8 mouse cellular contexts compared by ENCODE assay signal in the genomic region with DNA sequence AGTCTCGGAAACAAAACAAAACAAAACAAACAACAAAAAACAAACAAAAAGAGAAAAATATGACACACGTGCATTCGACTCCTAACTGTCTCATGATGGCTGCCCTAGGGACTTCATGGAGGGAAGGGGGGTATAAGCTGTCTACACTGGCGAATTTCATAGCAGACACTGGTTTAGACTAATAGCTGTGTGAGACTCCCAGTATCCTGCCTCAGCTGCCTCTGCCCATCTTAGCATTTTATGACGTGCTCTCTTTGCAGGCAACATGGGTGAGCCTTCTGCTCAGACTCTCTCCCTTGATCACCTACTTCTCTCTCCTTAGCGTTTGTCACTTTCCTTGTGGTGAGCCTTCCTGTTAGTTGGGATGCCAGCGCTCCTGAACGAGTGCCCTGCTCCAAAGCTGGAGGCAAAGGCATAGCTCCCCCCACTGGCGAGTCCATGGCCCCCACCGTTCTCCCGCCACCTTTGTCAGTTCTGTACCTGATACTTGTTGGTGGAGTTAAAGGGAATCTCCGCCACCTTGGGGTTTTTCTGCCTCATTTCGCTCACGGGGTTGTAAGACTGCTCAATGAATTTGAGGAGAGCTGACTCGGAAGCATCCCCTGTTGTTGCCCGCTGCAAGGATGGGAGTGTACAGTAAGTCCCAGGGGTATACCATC. TPM values are rescaled to one million over a fixed set of nuclear protein-coding genes. Genes with fewer than 3 reads are reported as not detected.
A peak's percentile ranks its signal among the peaks of the same experiment; 100 is the strongest.
DNase-seq lines count a peak whose midpoint lies in the region; ATAC-seq lines count a peak whose summit lies in the region.
"Had no signal": no experiment of that assay in that cellular context is flagged by ENCODE, and none has a peak within 500 bp of the region (broad histone marks: within the 10 kb centered on the region; RNA-seq: fewer than 3 reads in every experiment).

No protein-coding gene starts in this region.

- ATAC-seq in megakaryocyte, adult 5-6 weeks (ENCODE audit: poor library complexity, severe bottlenecking): no peak
- no peak for ATAC-seq in forebrain, embryonic 14.5 days
- no peak for ATAC-seq in monocyte, adult 5-6 weeks (replicated peaks; ENCODE audit: insufficient number of reproducible peaks, low FRiP score, low TSS enrichment, poor library complexity, severe bottlenecking)

- no peaks in the 10 kb centered on the region for H3K36me3 ChIP-seq in megakaryocyte, embryonic 14.5 days (replicated peaks; ENCODE audit: low read length)
- H3K36me3 ChIP-seq in forebrain, embryonic 14.5 days (ENCODE audit: control insufficient read depth, insufficient read depth, low read length): no peaks in the 10 kb centered on the region
- no peaks in the 10 kb centered on the region for H3K36me3 ChIP-seq in splenic B cell, adult 2 months (ENCODE audit: control insufficient read depth, insufficient read depth, low read length, poor library complexity, severe bottlenecking)

- no peak overlapping the region for H3K27ac ChIP-seq in forebrain, embryonic 14.5 days (ENCODE audit: low read depth, low read length)

- peak overlapping the region; percentile 20; the same call in 1 of the 2 replicates for H3K4me2 ChIP-seq in forebrain, embryonic 14.5 days (ENCODE audit: low read length)

- WGBS in forebrain, embryonic 14.5 days: 31% methylated on average over 16 of the region's 16 CpGs

- peaks cover 60% of the 10 kb centered on the region for H3K4me1 ChIP-seq in megakaryocyte, embryonic 14.5 days
- H3K4me1 ChIP-seq in forebrain, embryonic 14.5 days (ENCODE audit: control insufficient read depth, insufficient read depth, low read length): peaks cover 12% of the 10 kb centered on the region; the same call in 1 of the 2 replicates

- peak overlapping the region; percentile 7 for H3K4me3 ChIP-seq in megakaryocyte, embryonic 14.5 days (replicated peaks)
- H3K4me3 ChIP-seq in forebrain, embryonic 14.5 days (ENCODE audit: low read depth, low read length): no peak overlapping the region

- peaks cover 6% of the 10 kb centered on the region for H3K27me3 ChIP-seq in megakaryocyte, embryonic 14.5 days (replicated peaks)
- H3K27me3 ChIP-seq in forebrain, embryonic 14.5 days (replicated peaks; ENCODE audit: control insufficient read depth, insufficient read depth, low read length): no peaks in the 10 kb centered on the region
- H3K27me3 ChIP-seq in splenic B cell, adult 2 months (ENCODE audit: control insufficient read depth, insufficient read depth, low read length, poor library complexity, severe bottlenecking): no peaks in the 10 kb centered on the region

- 0 out of 2 replicates have a peak, but pooled peaks cover 3% of the 10 kb centered on the region for H3K9me3 ChIP-seq in megakaryocyte, embryonic 14.5 days
- H3K9me3 ChIP-seq in forebrain, embryonic 14.5 days (replicated peaks; ENCODE audit: control insufficient read depth, low read length): no peaks in the 10 kb centered on the region

- peak; percentile 46 for DNase-seq in cerebellum, adult 9-10 months
- DNase-seq in forebrain, embryonic 14.5 days (ENCODE audit: low spot score): no peak
- DNase-seq in kidney, postnatal 36 days: peak; percentile 34 to 71
- peak; percentile 2 for DNase-seq in splenic B cell, adult 2 months (ENCODE audit: low read depth, low spot score)

- H3K9ac ChIP-seq in forebrain, embryonic 14.5 days (ENCODE audit: low read length): 0 out of 2 replicates have a peak overlapping the region, but pooled peaks have one; percentile 5

RNA-seq across cellular contexts. Expression of a gene that starts 14.5 kb away (rescaled TPM):
- polyA plus RNA-seq in megakaryocyte, embryonic 14.5 days (2012; ENCODE audit: insufficient read depth, low replicate concordance): not detected in 2 replicates
- not detected in 2 replicates for total RNA-seq in megakaryocyte, adult 5-6 weeks (2015)
- not detected in 2 replicates for total RNA-seq in megakaryocyte, adult 5-6 weeks (2017)
- 0.08 and 0.12 TPM in 2 replicates for polyA plus RNA-seq in forebrain, embryonic 14.5 days (2014; fragmentation: Nextera tagmentation; extraction: Ambion mirVana)
- 0.43 TPM in 1 of 3 replicates, not detected in the others for total RNA-seq in monocyte, adult 5-6 weeks (2017)
- total RNA-seq: left cerebral cortex, adult 18-20 months had no signal

RNA-seq across cellular contexts. Expression of a gene that starts 17.8 kb away (rescaled TPM):
- polyA plus RNA-seq in megakaryocyte, embryonic 14.5 days (2012; ENCODE audit: insufficient read depth, low replicate concordance): 18.9 and 46.3 TPM in 2 replicates
- total RNA-seq in megakaryocyte, adult 5-6 weeks (2015): 29.6 and 40.0 TPM in 2 replicates
- 26.1 and 34.4 TPM in 2 replicates for total RNA-seq in megakaryocyte, adult 5-6 weeks (2017)
- polyA plus RNA-seq in forebrain, embryonic 14.5 days (2014; fragmentation: Nextera tagmentation; extraction: Ambion mirVana): 132 and 147 TPM in 2 replicates
- 13.0 to 18.8 TPM (median 16.7 TPM) in 3 replicates for total RNA-seq in monocyte, adult 5-6 weeks (2017)

RNA-seq across cellular contexts. Expression of a gene that starts 24.0 kb away (rescaled TPM):
- not detected in 2 replicates for polyA plus RNA-seq in megakaryocyte, embryonic 14.5 days (2012; ENCODE audit: insufficient read depth, low replicate concordance)
- not detected in 2 replicates for total RNA-seq in megakaryocyte, adult 5-6 weeks (2015)
- total RNA-seq in megakaryocyte, adult 5-6 weeks (2017): not detected in 2 replicates
- polyA plus RNA-seq in forebrain, embryonic 14.5 days (2014; fragmentation: Nextera tagmentation; extraction: Ambion mirVana): 3.8 and 4.0 TPM in 2 replicates
- total RNA-seq in monocyte, adult 5-6 weeks (2017): not detected in 3 replicates

RNA-seq across cellular contexts. Expression of a gene that starts 37.1 kb away (rescaled TPM):
- 6.9 and 11.9 TPM in 2 replicates for polyA plus RNA-seq in megakaryocyte, embryonic 14.5 days (2012; ENCODE audit: insufficient read depth, low replicate concordance)
- total RNA-seq in megakaryocyte, adult 5-6 weeks (2015): 16.1 and 17.5 TPM in 2 replicates
- 13.6 and 18.5 TPM in 2 replicates for total RNA-seq in megakaryocyte, adult 5-6 weeks (2017)
- 433 and 436 TPM in 2 replicates for polyA plus RNA-seq in forebrain, embryonic 14.5 days (2014; fragmentation: Nextera tagmentation; extraction: Ambion mirVana)
- 23.3 to 71.6 TPM (median 23.9 TPM) in 3 replicates for total RNA-seq in monocyte, adult 5-6 weeks (2017)

RNA-seq across cellular contexts. Expression of a gene that starts 54.2 kb away (rescaled TPM):
- polyA plus RNA-seq in megakaryocyte, embryonic 14.5 days (2012; ENCODE audit: insufficient read depth, low replicate concordance): 0.03 TPM in 1 of 2 replicates, not detected in the other
- total RNA-seq in megakaryocyte, adult 5-6 weeks (2015): 0.02 TPM in 1 of 2 replicates, not detected in the other
- total RNA-seq in megakaryocyte, adult 5-6 weeks (2017): not detected in 2 replicates
- polyA plus RNA-seq in forebrain, embryonic 14.5 days (2014; fragmentation: Nextera tagmentation; extraction: Ambion mirVana): 12.9 and 19.8 TPM in 2 replicates
- not detected in 3 replicates for total RNA-seq in monocyte, adult 5-6 weeks (2017)
